Mouse (Mus musculus) fibroblast of lung, adult 2 months (primary cell): ENCODE results near the gene 4930432M17Rik.

ENCODE experiments used
- DNase-seq: peaks from one replicate; pipeline ENCODE4 v3.0.0-alpha.2; 2011; ENCODE audit warnings: low read depth

4930432M17Rik gene

DNA sequence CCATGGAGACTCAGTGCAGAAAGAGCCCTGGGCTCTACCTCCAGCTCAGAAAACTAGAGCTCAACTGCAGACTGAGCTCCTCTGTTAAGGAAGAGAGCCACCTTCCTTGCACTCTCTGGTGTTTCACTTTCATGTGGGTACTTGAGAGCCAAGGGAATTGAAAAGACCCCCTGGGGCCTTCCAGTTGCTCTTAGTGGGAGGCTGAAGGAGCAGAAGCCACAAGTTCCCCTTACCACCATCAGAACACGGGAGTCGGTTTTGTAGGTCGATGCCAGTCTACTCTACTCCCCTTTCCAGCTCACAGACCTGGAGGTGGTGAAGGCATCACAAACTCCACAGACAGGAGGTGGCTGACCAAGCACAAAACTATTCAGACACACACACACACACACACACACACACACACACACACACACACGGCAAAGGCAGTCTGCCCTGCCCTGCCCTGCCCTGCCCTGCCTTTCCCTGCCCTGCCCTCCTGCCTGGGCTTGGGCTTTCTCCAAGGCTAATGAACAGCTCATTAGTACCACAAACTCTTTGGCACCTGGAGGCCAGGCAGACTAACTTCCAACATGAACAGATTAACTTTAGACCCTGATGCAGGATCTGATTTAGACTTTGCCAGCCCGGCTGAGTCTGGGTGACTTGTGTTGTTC lies 1.7 kb downstream of the 4930432M17Rik start:
- DNase-seq, result no peak

DNA sequence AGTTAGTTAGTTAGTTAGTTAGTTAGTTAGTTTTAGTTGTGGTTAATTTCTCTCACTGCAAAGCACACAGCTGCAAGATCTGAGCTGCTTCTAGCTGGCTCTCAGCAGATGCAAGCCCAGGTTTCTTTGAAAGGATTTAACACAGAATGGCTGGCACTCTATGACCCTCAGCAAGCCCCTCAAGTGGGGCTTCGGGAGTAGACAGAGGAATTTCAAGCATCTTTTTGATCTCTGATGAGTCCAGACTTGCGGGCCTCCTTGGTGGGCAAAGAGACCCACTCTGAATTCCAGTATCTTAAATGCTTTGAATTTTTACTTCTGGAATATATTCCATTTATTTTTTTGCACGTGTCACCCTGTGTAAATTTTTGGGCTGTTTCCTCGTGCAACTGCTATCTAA lies 8.4 kb downstream of the 4930432M17Rik start:
- DNase-seq, result no peak

DNA sequence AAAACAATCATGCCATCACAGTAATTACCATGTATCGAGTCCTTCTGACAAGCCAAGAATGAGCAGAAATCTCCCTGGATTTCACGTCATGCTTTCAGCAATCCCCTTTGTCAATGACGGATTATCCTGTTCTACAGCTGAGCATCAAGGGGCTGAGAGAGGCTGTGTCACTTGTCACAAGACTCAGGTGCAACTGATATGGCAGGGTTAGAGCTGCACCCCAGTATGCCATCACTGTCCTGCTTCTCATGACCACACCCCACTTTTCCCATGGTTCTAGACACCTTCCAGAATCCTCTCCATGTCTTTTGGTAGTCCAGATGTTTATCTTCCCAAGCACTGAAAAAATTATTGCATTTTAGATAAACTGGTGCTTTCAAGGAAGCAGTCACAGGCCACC lies 8.9 kb downstream of the 4930432M17Rik start:
- DNase-seq, result no peak

DNA sequence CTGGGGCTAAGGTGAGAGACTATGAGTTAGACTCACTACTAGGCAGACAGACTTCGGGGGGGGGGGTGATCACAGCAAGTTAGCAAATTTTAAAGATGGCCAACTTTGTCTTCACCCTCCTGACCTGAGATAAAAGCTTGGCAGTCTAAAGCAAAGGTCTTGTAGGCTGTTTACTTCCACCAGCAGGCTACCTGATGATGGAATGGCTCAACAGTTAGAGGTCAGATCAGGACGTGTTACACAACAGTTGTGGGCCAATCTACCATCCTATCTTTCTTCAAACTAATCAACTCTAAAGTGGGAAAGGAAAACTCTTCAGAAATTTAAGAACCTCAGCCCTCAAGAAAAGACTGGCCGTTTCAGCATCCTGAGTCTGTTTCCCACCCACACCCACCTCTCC lies 9.6 kb downstream of the 4930432M17Rik start:
- DNase-seq, result no peak

DNA sequence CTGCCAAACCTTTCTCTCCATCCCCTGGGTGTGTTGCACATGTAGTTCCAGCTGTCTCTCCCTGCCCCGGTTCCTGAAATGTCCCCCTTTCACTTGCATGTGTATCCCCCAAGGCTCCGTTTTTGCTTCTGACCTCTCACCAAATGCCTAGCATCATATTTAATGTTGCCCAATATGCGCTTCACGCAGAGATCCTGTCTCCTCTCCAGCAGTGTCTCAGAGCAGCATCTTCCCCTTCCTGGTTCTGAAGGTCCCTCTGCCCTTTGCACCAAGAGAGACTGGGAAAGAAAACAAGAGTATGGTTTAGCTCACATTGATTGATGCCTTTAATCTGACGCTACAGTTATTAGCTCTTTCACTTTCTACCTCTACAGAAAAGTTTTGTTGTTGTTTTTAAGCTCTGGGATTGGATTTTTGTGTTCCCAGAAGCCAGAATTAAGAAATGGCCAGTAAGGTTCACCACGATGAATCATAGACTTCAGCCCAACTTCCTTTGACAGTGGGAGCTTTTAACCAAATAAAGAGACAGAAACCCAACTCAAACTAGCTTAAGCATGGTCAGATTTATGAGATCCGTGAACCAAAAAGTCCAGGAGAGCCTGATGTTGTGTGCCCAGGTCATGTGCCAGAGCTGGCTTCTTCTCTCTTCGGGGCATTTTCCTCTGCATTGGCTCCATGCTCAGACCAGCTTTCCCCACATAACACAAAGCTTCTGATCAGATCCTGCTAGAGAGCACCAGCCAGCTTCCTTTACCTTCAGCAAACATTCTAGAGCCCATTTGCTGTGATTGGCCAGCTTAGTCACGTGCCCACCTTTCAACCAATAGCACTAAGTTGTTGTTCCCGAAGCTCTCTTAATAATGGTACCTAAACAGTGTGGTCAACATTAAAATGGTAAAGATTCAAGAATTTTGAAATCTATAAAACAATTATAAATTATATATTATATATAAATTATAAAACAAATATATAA lies 12.2 kb downstream of the 4930432M17Rik start:
- DNase-seq, result no peak

DNA sequence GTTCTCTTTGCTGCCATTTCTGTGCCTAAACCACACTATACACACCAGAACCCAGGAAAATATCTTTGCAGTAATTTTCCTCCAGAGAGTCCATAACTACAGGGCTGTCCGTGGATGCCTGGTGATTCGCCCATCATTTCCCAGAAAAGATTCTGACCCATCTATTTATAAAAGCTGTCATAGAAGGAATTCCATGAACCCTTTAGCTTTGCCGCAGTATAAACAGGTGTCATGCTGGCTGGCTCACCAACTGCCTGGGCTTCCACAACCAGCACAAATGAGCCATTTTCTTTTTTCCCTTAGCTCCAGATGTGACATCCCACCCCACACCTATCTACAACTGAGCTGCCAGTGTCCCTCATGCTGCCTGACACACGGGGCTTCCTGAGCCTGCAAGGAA lies 14.0 kb downstream of the 4930432M17Rik start:
- no peak for DNase-seq

DNA sequence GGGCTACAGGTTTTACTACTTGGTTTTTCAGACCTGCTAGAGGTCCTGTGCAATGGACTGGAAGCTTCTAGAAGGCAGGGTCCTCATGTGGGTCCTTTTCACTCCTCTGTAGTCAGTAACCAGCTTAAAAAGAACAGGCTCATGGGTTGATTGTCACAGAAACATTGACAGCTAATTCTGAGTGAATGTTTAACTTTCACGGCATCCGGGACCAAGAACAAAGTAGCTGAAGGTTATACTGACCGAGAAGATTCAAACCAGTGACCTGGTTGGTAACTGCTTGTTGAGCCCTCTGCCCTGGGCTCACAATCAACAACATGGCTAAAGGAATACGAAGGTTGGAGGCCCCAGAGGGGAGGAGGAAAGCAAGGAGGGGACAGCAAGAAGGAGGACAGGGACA lies 14.4 kb downstream of the 4930432M17Rik start:
- no peak for DNase-seq

DNA sequence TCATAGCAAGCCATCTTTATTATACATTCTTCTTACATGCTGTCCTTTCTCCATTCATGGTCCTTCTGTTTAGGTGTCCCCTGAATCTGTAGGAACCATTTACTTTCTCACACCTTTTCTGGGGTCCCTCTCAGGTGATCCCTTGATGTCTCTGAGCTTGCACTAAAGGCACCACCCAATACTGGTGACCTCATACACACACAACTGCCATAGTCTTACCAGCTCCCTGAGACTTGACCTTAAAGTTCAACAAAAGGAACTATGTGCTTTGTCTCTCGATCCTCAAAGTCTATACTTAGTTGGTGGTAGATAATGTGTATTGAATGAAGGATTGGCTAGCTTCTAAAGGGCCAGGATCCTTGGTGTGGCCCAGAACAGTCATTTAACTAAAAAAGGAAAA lies 15.4 kb downstream of the 4930432M17Rik start:
- DNase-seq, result no peak

DNA sequence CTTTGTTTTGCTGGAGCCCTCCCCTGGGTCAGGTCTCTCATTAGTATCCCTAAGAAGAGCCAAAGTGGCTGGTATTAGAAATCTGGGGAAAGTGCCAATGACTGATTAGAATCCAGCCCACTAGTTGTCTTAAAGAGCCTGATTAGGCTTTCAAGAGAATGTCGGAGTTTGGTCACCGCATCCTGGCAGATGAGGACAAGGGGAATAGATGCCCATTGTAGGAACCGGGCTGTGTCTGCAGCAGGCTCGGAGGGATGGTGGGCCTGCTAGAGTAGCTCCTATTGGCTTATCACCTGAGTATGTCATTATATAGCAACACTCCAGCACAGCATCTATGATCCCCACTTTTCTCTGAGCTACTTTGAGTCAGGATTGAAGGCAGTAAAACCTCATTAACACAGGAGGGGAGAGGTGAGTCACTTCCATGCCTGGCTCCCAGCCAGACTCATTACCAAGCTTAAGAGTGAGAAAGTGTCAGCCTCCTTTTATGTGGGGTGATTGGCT lies 15.9 kb downstream of the 4930432M17Rik start:
- DNase-seq, result no peak

DNA sequence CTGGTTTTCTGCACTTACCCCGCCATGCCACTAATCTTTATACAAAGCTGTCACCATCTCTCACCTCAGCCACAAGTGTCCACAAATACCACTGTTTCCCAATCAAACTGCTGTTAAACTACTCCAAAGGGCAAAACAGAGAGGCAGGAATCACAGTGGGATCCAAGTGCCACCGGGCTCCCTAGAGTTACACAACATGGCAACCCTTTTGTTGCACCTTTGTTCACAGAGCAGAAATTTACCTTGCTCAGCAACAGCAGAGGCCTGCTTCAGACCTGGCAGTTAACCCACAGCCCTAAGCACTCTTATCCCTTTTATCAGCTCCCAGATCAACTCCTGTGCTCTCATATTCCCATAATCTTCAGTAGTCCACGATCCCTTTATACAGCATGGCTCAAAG lies 17.2 kb downstream of the 4930432M17Rik start:
- DNase-seq, result no peak

DNA sequence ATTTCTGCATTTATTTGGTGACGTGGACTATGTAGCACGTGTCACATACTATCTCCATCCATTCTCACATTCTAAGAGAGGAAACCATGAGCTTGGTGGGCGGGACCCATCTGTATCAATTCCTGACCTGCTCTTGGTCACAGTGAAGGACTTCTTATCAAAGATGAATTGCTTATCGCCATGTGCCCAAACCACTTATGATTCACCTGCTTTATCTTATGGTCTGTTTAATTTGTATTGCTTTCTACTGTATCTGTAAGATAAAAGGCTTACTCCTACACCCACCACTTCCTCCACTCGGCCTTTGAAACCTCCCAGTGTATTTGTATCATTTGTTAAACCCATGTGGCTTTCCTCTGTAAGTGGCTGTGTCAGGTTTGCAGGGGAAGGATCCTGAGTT lies 18.5 kb downstream of the 4930432M17Rik start:
- DNase-seq, result no peak

DNA sequence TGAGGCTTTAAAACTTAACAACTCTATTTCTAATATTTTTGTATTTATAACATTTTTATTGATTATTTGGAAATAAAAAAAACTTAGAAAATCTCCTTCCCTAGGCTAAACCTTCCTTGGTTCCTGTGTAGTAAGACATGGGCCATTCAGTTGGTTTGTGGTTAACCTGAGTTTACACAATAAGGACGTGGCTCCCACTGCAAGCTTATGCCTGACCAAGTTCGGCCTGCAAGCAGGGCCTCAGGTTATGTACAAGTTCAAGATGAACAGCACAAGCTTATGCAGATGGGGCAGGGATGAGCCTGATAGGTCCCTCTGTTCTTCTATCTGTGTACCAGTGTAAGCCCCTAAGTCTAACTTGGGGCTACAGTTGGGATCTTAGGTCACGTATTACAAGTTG lies 19.1 kb downstream of the 4930432M17Rik start:
- DNase-seq, result no peak

DNA sequence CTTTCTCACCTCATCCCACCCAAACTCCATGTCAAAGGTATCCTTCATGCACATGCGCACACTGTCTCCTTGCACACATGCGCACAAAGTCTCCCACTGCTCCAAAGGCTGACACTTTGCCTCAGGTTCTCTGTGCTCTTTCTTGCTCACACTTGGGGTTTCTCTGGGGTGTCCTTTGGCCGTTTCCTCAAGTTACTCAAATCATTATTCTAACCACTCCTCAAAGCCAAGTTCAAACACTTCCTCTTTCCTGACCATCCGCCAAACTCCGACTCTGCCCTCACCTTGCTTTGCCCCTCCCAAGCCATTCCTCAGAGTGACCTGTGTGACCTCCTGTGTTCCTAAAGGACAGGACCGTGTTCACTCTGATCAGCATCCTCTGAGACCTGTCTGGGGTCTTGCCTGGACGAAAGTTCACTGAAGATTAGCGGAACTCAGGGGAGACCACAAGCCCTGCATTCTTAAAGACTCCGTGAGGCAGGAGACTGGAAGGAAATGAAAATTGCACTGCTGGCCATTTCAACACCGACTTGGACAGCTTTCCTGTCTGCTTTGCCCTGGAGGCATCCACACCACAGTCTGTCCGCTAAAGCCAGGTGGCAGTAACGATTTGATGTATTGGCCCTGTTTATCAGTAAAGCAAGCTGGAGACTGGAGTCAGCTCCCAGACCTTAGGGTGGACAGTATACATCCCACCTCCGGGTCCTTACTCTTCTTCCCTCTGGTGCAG lies 22.6 kb downstream of the 4930432M17Rik start:
- no peak for DNase-seq

DNA sequence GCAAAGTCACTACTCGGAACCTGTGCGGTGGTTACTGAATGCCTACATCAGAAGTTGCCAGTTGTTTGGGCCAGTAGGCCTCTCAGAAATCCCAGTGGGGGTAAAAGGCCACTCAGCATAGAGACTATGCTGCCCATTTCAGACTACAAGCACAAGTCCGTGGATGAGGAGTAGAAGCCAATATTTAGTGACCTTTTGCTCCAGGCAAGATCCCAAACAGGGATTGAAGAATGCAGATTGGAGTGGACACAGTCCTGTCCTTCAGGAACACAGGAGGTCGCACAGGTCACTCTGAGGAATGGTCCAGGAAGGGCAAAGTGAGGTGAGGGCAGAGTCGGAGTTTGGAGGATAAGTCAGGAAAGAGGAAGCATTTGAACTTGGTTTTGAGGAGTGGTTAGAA lies 23.2 kb downstream of the 4930432M17Rik start:
- DNase-seq, result no peak

DNA sequence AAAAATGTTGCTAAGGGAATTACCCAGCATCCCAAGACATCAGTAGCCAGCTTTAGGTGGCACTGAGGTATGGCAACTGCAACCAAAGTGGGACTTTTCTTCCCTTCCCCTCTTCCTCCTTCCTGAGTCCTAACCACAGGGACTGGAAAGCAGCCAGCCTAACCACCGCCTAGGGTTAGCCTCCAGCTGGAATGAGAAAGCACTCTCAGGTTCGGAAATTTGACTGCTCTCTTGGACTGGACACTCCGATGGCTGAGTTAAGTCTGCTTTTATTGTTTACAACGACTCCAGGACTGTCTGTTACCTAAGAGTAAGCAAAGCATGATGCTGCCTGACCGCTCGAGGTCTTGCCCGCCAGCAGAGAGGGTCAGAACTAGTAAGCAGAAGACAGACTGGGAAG lies 26.6 kb downstream of the 4930432M17Rik start:
- DNase-seq, result peak; percentile 90

DNA sequence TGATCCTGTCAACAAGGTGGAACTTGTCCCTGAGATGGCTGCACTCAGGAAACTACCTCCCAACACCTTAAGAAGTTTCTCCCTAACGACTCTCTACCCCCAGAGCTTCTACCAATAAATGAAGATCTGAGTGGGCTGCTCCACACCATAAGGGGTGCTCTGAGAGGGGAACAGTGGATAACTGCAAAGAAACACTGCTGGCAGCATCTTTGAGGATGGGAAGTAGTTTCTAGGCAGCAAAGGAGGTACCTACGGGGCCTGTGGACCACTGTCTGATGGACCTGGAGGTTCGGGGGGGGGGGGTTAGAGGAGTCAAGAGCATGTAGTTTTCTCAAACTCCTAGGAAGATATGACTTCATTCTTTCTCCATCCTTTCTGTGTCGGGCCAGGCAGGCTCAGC lies 28.8 kb downstream of the 4930432M17Rik start:
- no peak for DNase-seq

DNA sequence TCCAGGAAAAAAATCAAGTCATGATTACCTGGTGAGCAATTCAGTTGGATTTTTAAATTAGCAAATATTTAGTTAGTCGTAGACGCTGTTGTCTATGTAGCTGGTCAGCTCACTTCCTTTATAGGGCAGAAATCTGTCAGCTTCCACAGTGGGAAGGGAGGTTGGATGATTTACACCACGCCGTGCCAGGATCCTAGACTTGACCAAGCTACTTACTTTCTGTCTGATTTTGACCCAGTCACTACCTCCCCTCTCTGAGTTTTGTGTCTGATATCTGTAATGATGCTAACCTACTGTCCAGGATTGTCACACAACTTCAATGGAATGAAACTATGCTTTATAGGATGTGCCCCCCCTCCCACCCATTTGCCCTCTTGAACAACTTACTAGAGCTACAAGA lies 29.3 kb downstream of the 4930432M17Rik start:
- DNase-seq, result no peak

DNA sequence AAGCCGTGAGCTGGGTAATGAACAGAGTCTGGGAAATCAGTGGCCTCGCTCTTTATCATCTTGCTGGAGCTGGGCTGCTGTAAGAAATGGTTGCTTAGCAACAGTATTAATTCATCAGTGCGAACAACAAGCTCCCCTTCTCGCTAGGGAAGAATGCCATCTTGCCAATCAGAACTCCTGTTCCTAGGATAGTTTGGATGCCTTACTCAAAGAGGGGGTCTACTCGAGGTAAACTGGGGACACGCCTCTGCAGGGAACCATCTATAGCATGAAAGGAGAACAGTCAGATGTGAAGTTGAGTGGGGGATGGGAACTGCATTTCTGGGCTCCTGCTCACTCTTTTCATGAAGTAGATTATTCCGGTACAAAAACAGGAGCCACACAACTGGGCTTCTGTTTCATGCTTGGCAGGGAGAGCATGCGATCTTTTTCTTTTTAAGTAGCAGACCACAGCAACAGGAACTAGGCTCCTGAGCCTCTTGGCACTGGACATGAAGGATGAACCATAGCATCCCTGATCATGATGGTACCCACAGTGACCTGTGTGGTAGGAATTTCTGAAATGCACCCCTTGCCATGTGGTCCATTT lies 29.9 kb downstream of the 4930432M17Rik start:
- no peak for DNase-seq

DNA sequence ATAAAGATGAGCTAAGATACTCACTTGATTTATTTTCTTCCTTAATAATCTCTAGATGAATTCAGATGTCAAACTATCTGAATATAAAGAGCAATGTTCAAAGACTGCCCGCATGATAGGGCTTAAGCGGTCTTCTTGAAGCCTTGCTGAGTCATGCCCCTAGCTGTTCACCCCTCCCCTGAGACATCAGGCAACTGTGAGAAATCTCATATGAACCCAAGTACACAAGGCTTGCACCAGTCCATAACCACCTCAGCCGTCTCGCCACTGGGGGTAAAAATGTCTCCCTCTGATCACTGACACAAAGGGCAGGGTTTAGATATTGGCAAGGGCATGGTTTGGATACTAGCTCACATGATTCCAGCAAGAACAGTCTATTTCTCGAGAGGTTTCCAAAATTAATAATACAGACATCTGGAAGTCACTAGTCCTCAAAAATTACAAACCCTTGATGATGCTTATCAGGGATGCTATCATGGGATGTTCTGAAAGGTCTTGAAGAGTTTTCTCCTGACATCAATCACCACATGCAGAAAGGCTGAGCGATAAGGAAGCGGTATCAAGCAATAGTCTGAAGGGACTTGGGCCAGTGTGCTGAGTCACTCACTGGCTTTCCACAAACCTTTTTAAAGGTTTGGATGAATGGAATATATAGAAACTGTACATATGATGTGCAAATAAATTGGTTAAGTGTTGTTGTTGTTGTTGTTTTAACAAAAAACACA lies 32.8 kb downstream of the 4930432M17Rik start:
- no peak for DNase-seq

DNA sequence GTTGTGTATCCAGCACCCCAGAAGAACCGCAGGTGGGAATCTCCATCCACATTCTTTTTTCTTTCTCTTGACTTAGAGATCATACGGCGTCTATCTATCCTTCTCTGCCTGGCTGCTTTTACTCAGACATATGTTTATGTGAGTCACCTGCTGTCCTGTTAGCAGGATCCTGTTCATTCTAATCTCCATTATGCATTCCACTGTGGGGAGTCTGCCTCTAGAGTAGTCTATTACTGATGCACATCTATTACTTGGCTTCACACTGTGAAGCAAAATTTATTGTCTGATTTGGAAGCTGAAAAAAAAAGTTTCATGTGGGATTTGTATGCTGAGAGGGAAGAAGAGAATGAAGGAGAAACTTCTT lies 33.3 kb downstream of the 4930432M17Rik start:
- DNase-seq, result no peak

DNA sequence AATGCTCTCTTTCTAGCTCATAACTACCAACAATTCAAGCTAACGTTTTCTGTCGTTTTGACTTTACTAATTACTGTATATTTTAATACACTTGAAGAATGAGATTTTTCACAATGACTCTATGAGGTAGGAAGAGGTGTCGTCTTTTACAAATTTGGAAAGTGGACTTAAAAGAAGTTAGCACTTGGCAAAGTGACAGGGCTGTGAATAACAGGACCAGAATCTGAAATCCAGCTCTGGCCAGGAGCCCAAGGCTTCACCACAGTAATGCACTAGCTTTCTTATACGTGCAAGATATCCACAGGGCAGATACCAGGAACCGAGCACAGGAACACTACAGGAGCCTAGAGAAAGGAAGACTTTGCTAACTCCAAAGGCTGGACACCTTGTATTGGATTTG lies 35.5 kb downstream of the 4930432M17Rik start:
- DNase-seq, result no peak

DNA sequence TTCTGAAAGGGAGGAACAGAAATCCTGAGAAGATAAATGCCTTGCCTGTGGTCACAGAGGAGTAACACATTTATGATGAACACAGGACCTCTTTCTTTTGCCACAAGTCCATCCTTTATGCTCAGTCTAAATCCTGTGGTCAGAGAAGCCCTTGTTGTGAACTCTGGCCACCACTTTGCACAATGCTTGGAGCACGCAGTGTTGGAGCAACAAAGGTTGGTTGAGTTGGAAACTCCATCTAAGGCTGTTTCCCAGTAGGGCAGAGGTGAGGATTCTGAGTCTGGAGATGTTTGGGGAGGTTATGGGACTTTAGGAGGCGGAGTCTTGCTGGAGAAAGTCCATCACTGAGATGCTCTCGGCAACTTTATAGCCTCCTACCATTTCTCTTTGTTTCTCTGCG lies 36.5 kb downstream of the 4930432M17Rik start:
- DNase-seq, result no peak
